Mouse (Mus musculus): ENCODE measurements at regions not wholly inside any gene's neighbourhood (a gene's known extent, or its start where the extent isn't known, plus 50 kb on each side); places are given as distances from the start of the nearest gene placed in this dataset.

DNA sequence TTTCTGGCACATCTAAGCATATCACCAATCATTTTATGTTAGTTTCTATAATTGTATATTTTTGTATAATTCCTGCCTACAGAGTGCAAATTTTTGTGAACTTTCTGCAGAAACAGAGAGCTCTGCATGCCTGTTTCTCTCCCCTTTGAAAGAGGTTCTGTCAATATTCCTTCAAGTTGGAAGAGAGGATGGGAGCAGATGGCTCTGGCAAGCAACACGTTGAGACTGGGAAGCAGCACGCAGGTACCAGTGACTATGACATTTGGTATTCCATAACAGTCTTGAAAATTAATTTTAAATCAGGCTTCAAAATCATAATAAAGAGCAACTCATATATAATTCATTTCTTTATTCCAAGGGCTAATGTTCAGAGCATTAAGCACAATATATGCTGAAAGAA is 795.7 kb upstream of the Adgrl2 start:
- Histone ChIP-seq H3K4me2 (ENCODE audit: low read depth, low read length) (no peak overlapping the region), H3K36me3 (ENCODE audit: control insufficient read depth, insufficient read depth, low read length) (no peaks in the 10 kb centered on the region), H3K27ac (replicated peaks; ENCODE audit: low read depth, low read length) (no peak overlapping the region), H3K9me3 (ENCODE audit: control insufficient read depth, low read length) (no peaks in the 10 kb centered on the region), H3K9ac (ENCODE audit: low read depth, low read length) (no peak overlapping the region), H3K4me1 (ENCODE audit: control insufficient read depth, insufficient read depth, low read length) (no peaks in the 10 kb centered on the region), H3K4me3 (ENCODE audit: low read depth, low read length) (no peak overlapping the region), H3K27me3 (replicated peaks; ENCODE audit: control insufficient read depth, insufficient read depth, low read length) (no peaks in the 10 kb centered on the region)
- no peak for ATAC-seq (ENCODE audit: low read depth)
- 83% methylated on average over 2 of the region's 2 CpGs for WGBS
- DNase-seq (ENCODE audit: low spot score): no peak

DNA sequence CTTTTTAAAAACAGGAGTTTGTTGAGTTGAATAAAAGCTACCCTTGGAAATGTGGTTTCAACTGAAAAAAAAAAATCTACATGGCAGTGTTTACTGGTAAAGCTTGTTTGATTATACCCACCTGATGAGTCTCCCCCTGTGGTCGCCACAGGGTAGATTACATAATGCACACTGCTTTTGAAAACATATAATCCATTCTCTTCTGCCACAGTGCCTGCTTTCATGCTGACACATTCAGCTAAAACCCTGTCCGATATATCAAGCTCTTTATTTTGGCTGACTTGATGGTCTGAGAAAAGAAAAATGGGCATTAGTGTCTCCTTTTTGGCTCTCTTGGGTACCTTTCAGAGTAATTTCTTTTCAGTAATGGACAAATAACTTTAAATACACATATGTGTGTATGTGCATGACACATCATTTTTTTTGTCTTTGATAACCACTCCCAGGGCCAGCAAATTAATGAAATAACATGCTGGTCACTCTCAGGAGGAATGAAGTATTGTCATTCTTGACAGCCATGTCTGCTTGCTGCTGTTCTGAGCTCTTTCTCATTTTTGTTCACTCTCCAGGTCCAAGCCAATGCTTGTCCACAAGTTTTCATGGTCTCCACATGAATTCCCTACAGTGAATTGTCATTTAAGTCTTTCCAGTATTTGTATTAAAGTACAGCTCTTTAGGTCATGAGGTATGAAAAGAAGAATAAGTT is 793.7 kb upstream of the Adgrl2 start:
- H3K9ac ChIP-seq (ENCODE audit: low read depth, low read length): no peak overlapping the region
- H3K27me3 ChIP-seq (replicated peaks; ENCODE audit: control insufficient read depth, insufficient read depth, low read length): no peaks in the 10 kb centered on the region
- H3K4me1 ChIP-seq (ENCODE audit: control insufficient read depth, insufficient read depth, low read length): no peaks in the 10 kb centered on the region
- DNase-seq (ENCODE audit: low spot score) (no peak), ATAC-seq (ENCODE audit: low read depth) (no peak)
- H3K4me2 ChIP-seq (ENCODE audit: low read depth, low read length): no peak overlapping the region
- H3K4me3 ChIP-seq (ENCODE audit: low read depth, low read length): no peak overlapping the region
- no peaks in the 10 kb centered on the region for H3K9me3 ChIP-seq (ENCODE audit: control insufficient read depth, low read length)
- WGBS: 61% methylated on average over 2 of the region's 2 CpGs
- no peak overlapping the region for H3K27ac ChIP-seq (replicated peaks; ENCODE audit: low read depth, low read length)
- no peaks in the 10 kb centered on the region for H3K36me3 ChIP-seq (ENCODE audit: control insufficient read depth, insufficient read depth, low read length)

- ATAC-seq (ENCODE audit: low read depth) (no peak), DNase-seq (ENCODE audit: low spot score) (no peak)
- Histone ChIP-seq H3K4me3 (ENCODE audit: low read depth, low read length) (no peak overlapping the region), H3K36me3 (ENCODE audit: control insufficient read depth, insufficient read depth, low read length) (no peaks in the 10 kb centered on the region), H3K27ac (replicated peaks; ENCODE audit: low read depth, low read length) (no peak overlapping the region), H3K4me2 (ENCODE audit: low read depth, low read length) (no peak overlapping the region), H3K9me3 (ENCODE audit: control insufficient read depth, low read length) (no peaks in the 10 kb centered on the region), H3K4me1 (ENCODE audit: control insufficient read depth, insufficient read depth, low read length) (no peaks in the 10 kb centered on the region), H3K9ac (ENCODE audit: low read depth, low read length) (no peak overlapping the region), H3K27me3 (replicated peaks; ENCODE audit: control insufficient read depth, insufficient read depth, low read length) (no peaks in the 10 kb centered on the region)
- 83% methylated on average over 2 of the region's 2 CpGs for WGBS
These were observed 777.6 kb upstream of the Adgrl2 start for GRCm38 (mm10) chr3:149767847-149768421.

GRCm38 (mm10) chr3:149761245-149761644 is 770.9 kb upstream of the Adgrl2 start:
- Histone ChIP-seq H3K27ac (replicated peaks; ENCODE audit: low read depth, low read length) (no peak overlapping the region), H3K4me2 (ENCODE audit: low read depth, low read length) (no peak overlapping the region), H3K9ac (ENCODE audit: low read depth, low read length) (no peak overlapping the region), H3K9me3 (ENCODE audit: control insufficient read depth, low read length) (no peaks in the 10 kb centered on the region), H3K4me1 (ENCODE audit: control insufficient read depth, insufficient read depth, low read length) (no peaks in the 10 kb centered on the region), H3K36me3 (ENCODE audit: control insufficient read depth, insufficient read depth, low read length) (no peaks in the 10 kb centered on the region), H3K27me3 (replicated peaks; ENCODE audit: control insufficient read depth, insufficient read depth, low read length) (no peaks in the 10 kb centered on the region), H3K4me3 (ENCODE audit: low read depth, low read length) (no peak overlapping the region)
- DNase-seq (ENCODE audit: low spot score) (no peak), ATAC-seq (ENCODE audit: low read depth) (no peak)
- WGBS: 64% methylated on average over 2 of the region's 2 CpGs

GRCm38 (mm10) chr3:149757910-149758592 is 767.7 kb upstream of the Adgrl2 start:
- WGBS: 49% methylated on average over 6 of the region's 6 CpGs
- peaks cover 8% of the 10 kb centered on the region; the same call in 1 of the 2 replicates for H3K9me3 ChIP-seq (ENCODE audit: control insufficient read depth, low read length)
- no peak overlapping the region for H3K4me3 ChIP-seq (ENCODE audit: low read depth, low read length)
- no peak overlapping the region for H3K9ac ChIP-seq (ENCODE audit: low read depth, low read length)
- no peaks in the 10 kb centered on the region for H3K27me3 ChIP-seq (replicated peaks; ENCODE audit: control insufficient read depth, insufficient read depth, low read length)
- H3K27ac ChIP-seq (replicated peaks; ENCODE audit: low read depth, low read length): no peak overlapping the region; the same call in 1 of the 2 replicates
- DNase-seq (ENCODE audit: low spot score): peak; percentile 68
- ATAC-seq (ENCODE audit: low read depth): peak; percentile 33; the same call in 1 of the 2 replicates
- no peaks in the 10 kb centered on the region for H3K36me3 ChIP-seq (ENCODE audit: control insufficient read depth, insufficient read depth, low read length)
- no peak overlapping the region for H3K4me2 ChIP-seq (ENCODE audit: low read depth, low read length)
- no peaks in the 10 kb centered on the region for H3K4me1 ChIP-seq (ENCODE audit: control insufficient read depth, insufficient read depth, low read length)

- ATAC-seq (ENCODE audit: low read depth): no peak
- Histone ChIP-seq H3K27me3 (replicated peaks; ENCODE audit: control insufficient read depth, insufficient read depth, low read length) (no peaks in the 10 kb centered on the region), H3K4me3 (ENCODE audit: low read depth, low read length) (no peak overlapping the region), H3K9ac (ENCODE audit: low read depth, low read length) (no peak overlapping the region), H3K4me2 (ENCODE audit: low read depth, low read length) (no peak overlapping the region), H3K27ac (replicated peaks; ENCODE audit: low read depth, low read length) (no peak overlapping the region), H3K9me3 (ENCODE audit: control insufficient read depth, low read length) (no peaks in the 10 kb centered on the region), H3K36me3 (ENCODE audit: control insufficient read depth, insufficient read depth, low read length) (no peaks in the 10 kb centered on the region), H3K4me1 (ENCODE audit: control insufficient read depth, insufficient read depth, low read length) (no peaks in the 10 kb centered on the region)
- DNase-seq (ENCODE audit: low spot score): peak; percentile 17
- WGBS: 65% methylated on average over 3 of the region's 3 CpGs
These were observed 745.7 kb upstream of the Adgrl2 start for GRCm38 (mm10) chr3:149736069-149736468.

- Histone ChIP-seq H3K27me3 (replicated peaks; ENCODE audit: control insufficient read depth, insufficient read depth, low read length) (no peaks in the 10 kb centered on the region), H3K36me3 (ENCODE audit: control insufficient read depth, insufficient read depth, low read length) (no peaks in the 10 kb centered on the region), H3K4me3 (ENCODE audit: low read depth, low read length) (no peak overlapping the region), H3K9ac (ENCODE audit: low read depth, low read length) (no peak overlapping the region), H3K27ac (replicated peaks; ENCODE audit: low read depth, low read length) (no peak overlapping the region), H3K4me2 (ENCODE audit: low read depth, low read length) (no peak overlapping the region), H3K9me3 (ENCODE audit: control insufficient read depth, low read length) (no peaks in the 10 kb centered on the region), H3K4me1 (ENCODE audit: control insufficient read depth, insufficient read depth, low read length) (no peaks in the 10 kb centered on the region)
- 73% methylated on average over 4 of the region's 4 CpGs for WGBS
- ATAC-seq (ENCODE audit: low read depth) (no peak), DNase-seq (ENCODE audit: low spot score) (no peak)
These were observed 735.9 kb upstream of the Adgrl2 start for GRCm38 (mm10) chr3:149726212-149726611.

DNA sequence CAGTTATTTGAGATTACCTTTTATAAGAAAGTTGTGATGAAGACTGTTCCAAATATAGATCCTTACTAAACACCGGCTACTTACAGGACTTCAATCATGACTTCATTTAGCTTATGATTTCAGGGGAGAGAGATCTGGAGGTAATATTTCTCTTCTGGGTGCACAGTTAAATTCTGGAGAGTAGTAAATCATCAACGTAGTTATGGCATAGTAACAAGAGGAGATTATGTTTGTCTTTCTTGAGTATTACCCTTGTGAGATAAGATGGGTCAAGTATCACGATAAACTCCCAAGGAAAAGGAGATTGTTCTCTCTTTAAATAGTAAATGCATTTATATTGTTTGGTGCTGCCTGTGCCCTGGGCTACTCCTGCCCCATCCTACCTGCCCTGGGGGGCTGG is 734.5 kb upstream of the Adgrl2 start:
- DNase-seq (ENCODE audit: low spot score): no peak
- no peak for ATAC-seq (ENCODE audit: low read depth)
- no peaks in the 10 kb centered on the region for H3K27me3 ChIP-seq (replicated peaks; ENCODE audit: control insufficient read depth, insufficient read depth, low read length)
- H3K9me3 ChIP-seq (ENCODE audit: control insufficient read depth, low read length): no peaks in the 10 kb centered on the region
- no peak overlapping the region for H3K4me3 ChIP-seq (ENCODE audit: low read depth, low read length)
- H3K4me1 ChIP-seq (ENCODE audit: control insufficient read depth, insufficient read depth, low read length): no peaks in the 10 kb centered on the region
- no peak overlapping the region for H3K9ac ChIP-seq (ENCODE audit: low read depth, low read length)
- H3K4me2 ChIP-seq (ENCODE audit: low read depth, low read length): no peak overlapping the region
- H3K27ac ChIP-seq (replicated peaks; ENCODE audit: low read depth, low read length): no peak overlapping the region
- no peaks in the 10 kb centered on the region for H3K36me3 ChIP-seq (ENCODE audit: control insufficient read depth, insufficient read depth, low read length)
- 88% methylated on average over 3 of the region's 3 CpGs for WGBS
